Mouse (Mus musculus): Measurements from ENCODE around the gene Gm10282.

DNA sequence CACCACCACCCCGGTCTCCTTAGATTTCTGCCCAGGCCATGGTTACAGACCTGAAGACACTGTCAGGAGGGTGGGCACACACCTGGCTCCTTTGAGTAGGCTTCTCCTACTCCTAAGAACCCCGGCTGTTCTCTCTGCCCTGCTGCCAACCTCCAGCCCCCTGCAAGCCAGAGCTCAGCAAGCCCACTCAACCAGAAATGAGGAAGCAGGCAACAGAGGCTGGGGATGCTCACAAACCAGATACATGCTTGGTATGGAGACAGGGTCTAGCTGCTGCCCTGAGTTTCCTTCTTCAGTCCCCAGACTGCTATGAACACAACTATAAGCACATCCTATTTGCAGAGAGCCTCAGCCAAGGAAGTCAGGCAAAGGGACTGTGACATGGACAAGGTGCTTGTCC, 43.1 kb upstream of the Gm10282 start:
- TF ChIP-seq CTCF (IDR thresholded peaks at IDR 0.05; ENCODE audit: low read depth, low read length) = no peak
- TF ChIP-seq POLR2A (IDR thresholded peaks at IDR 0.05; ENCODE audit: extremely low read depth, insufficient read depth, low read length) = no peak

Data from liver, adult 2 months (tissue).